Mouse (Mus musculus) frontal cortex, postnatal 10 days (tissue): ENCODE data around the gene Phlpp1.
A peak's percentile ranks its signal among the peaks of the same experiment; 100 is the strongest.

Experiments
- DNase-seq, 2 experiments: peaks; one replicate each; pipeline ENCODE4 v3.0.0; 2022; ENCODE audit warnings: low spot score in 2 of 2, mixed read lengths in 1 of 2

Gene Phlpp1

GRCm38 (mm10) chr1:106171241-106172220 is at the start of gene Phlpp1:
TSS of gene Phlpp1 (plus strand) at chr1:106171752.
- peak; percentile 100 for DNase-seq

GRCm38 (mm10) chr1:106126601-106127000 is 45.0 kb upstream of the Phlpp1 start:
- DNase-seq: peak in 1 of 2 experiments; percentile 16

GRCm38 (mm10) chr1:106131697-106132349 is 39.7 kb upstream of the Phlpp1 start:
- no peak for DNase-seq

GRCm38 (mm10) chr1:106132350-106132700 is 39.2 kb upstream of the Phlpp1 start:
- DNase-seq: no peak

GRCm38 (mm10) chr1:106138691-106139090 is 32.9 kb upstream of the Phlpp1 start:
- no peak for DNase-seq

- no peak for DNase-seq
These were observed 32.4 kb upstream of the Phlpp1 start for GRCm38 (mm10) chr1:106139137-106139536.

- DNase-seq: no peak
These were observed 29.5 kb upstream of the Phlpp1 start for GRCm38 (mm10) chr1:106142010-106142409.

GRCm38 (mm10) chr1:106144534-106144933 is 27.0 kb upstream of the Phlpp1 start:
- no peak for DNase-seq

GRCm38 (mm10) chr1:106145055-106145454 is 26.5 kb upstream of the Phlpp1 start:
- no peak for DNase-seq

GRCm38 (mm10) chr1:106145565-106146190 is 25.9 kb upstream of the Phlpp1 start:
- no peak for DNase-seq

GRCm38 (mm10) chr1:106148386-106149380 is 22.9 kb upstream of the Phlpp1 start:
- DNase-seq: no peak

GRCm38 (mm10) chr1:106151846-106152245 is 19.7 kb upstream of the Phlpp1 start:
- DNase-seq: no peak

GRCm38 (mm10) chr1:106152742-106153141 is 18.8 kb upstream of the Phlpp1 start:
- DNase-seq: no peak

- DNase-seq: no peak
These were observed 17.0 kb upstream of the Phlpp1 start for GRCm38 (mm10) chr1:106154590-106154989.

GRCm38 (mm10) chr1:106155087-106155567 is 16.4 kb upstream of the Phlpp1 start:
- DNase-seq: peak; percentile 41

GRCm38 (mm10) chr1:106155702-106156101 is 15.8 kb upstream of the Phlpp1 start:
- DNase-seq: no peak

GRCm38 (mm10) chr1:106157961-106158515 is 13.5 kb upstream of the Phlpp1 start:
- no peak for DNase-seq

- no peak for DNase-seq
These were observed 11.9 kb upstream of the Phlpp1 start for GRCm38 (mm10) chr1:106159667-106160066.

GRCm38 (mm10) chr1:106160916-106161315 is 10.6 kb upstream of the Phlpp1 start:
- DNase-seq: no peak

- no peak for DNase-seq
These were observed 9.0 kb upstream of the Phlpp1 start for GRCm38 (mm10) chr1:106162581-106162980.

GRCm38 (mm10) chr1:106163401-106163800 is 8.2 kb upstream of the Phlpp1 start:
- DNase-seq: no peak
